Mouse (Mus musculus): Measurements from ENCODE around the gene B4galnt4.

Gene B4galnt4

DNA sequence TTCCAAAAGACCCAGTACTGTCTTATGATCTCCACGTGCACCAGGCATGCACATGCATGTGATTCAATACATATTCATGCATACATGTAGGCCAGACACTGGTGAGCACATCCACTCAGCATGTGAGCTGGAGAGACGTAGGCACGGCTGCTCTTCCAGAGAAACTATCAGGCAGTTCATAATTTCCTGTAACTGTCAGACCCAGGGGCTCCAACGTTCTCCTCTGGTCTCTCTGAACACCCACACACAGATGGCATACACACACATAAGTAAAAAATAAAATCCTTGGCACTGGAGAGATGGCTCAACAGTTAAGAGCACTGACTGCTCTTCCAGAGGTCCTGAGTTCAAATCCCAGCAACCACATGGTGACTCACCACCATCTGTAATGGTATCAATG lies 12.9 kb downstream of the B4galnt4 start:
- no peak for DNase-seq

DNA sequence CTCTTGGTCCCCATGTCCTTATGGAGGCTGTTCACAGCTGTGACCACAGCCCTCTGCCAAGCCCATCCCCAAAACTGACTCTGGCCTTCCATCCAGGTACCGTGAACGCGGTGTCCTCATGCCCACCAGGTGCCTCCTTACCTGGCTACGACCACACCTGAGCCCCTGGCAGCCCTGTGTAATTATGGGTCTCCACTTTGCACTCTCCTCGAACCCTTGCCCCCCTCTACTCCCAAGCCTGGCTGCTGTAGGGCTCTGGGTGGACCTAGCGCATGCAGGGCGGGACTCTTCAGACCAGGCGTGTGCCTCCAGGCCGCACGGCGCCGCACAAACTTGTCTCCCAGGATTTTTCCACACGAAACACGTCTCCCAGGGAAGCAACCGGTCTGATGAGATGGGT lies 16.9 kb downstream of the B4galnt4 start, which contains the start of gene Pkp3:
Gene Pkp3 (plus strand): TSS at position 378 of the 400 bp plus-strand sequence.
- no peak for DNase-seq

- DNase-seq: no peak
Measured at GRCm38 (mm10) chr7:141078876-141079275, 18.0 kb downstream of the B4galnt4 start.

GRCm38 (mm10) chr7:141079481-141080449 lies 18.9 kb downstream of the B4galnt4 start:
- DNase-seq: no peak

- DNase-seq: peak in 1 of 2 experiments; percentile 55
Measured at GRCm38 (mm10) chr7:141087894-141088293, 27.0 kb downstream of the B4galnt4 start.

- peak in 1 of 2 experiments; percentile 39 for DNase-seq
Measured at GRCm38 (mm10) chr7:141088473-141088872, 27.6 kb downstream of the B4galnt4 start.

GRCm38 (mm10) chr7:141090228-141090627 lies 29.3 kb downstream of the B4galnt4 start:
- no peak for DNase-seq

DNA sequence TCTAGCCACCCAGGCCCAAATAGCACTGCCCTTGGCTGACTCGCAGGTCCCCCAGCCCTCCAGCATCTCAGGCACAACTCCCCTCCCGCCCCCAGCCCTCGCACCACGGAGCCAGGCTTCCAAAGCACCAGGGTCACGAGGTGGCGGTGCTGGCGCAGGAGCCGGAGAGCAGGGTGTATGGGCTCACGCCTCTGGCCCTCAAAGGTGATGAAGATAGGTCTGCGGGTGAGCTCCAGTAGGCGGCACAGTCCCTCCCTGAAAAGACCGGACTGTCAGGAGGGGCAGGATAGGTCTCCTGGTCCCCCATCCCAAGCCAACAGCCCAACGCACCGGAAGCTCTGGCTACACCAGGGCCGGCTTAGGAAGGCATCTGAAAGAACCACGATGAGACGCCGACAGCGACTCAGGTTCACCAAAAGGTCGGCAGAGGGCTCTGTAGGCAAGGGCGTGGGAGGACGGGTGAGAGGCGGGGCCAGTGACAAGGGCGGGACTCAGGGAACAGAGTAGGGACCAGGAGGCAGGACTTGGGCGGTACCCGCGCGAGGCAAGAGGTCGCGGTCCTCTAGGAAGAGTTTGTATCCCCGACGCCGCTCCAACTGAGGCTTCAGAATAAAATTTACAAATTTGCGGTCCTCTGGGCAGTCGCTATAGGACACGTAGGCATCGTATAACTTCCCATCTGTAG lies 31.3 kb downstream of the B4galnt4 start:
- DNase-seq: peak; percentile 79 to 82

- no peak for DNase-seq
Measured at GRCm38 (mm10) chr7:141093950-141094349, 33.0 kb downstream of the B4galnt4 start.

DNA sequence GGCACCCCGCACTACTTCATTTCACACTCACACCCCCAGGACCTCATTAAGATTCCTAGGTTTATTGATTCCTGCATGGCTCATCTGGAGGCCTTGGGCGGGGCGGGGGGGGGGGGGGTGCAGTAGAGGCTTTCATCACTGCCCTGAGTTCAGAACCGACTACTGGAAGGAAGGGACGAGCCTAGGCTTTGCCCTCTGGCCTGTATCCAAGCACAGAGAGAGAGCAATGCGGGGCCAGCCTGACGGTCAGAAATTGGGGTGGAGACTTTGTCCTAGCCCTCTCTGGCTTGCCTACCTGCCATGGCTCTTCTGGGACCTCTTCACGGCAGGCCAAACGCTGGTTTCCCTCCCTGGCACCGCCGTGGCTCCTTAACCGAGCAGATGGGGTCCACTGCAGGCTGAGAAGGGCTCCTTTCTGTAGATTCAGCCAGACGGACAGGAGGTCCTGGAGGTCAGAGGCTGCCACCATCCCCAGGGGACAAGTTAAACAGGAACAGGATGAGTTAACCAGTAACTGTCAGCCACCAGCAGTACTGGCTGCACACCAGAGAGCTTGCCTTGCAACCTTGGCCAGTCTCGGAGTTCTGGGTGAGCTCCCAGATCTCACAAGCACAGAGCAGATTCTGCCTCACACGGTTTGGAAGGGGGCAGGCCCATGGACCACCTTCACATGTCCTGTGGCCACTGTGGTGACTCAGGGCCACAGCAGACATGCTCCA lies 33.7 kb downstream of the B4galnt4 start:
- no peak for DNase-seq

DNA sequence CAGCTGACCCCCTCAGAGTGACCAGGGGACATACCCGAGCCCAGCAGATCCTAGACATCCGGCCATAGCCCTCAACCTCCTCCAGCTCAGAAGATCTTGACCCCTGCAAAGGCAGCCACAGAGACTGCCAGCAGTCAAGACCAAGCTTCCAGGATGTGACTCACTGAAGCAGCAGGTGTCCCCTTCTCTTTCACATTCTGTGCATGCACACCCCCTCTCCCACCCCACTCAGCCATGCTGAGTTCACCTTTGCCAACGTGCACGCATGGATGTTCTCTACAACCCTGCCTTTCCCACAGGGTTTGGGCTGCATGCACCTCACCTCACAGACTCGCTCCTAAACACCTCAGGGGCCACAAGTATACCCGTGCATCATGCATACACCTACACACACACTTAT lies 35.1 kb downstream of the B4galnt4 start:
- DNase-seq: no peak

GRCm38 (mm10) chr7:141096649-141097056 lies 35.7 kb downstream of the B4galnt4 start:
- peak; percentile 88 to 89 for DNase-seq

- no peak for DNase-seq
Measured at GRCm38 (mm10) chr7:141097177-141097576, 36.3 kb downstream of the B4galnt4 start.

GRCm38 (mm10) chr7:141099911-141100691 lies 39.2 kb downstream of the B4galnt4 start, which contains the start of gene Sigirr:
Gene Sigirr (minus strand): TSS chr7:141100572.
- peak; percentile 53 to 69 for DNase-seq

DNA sequence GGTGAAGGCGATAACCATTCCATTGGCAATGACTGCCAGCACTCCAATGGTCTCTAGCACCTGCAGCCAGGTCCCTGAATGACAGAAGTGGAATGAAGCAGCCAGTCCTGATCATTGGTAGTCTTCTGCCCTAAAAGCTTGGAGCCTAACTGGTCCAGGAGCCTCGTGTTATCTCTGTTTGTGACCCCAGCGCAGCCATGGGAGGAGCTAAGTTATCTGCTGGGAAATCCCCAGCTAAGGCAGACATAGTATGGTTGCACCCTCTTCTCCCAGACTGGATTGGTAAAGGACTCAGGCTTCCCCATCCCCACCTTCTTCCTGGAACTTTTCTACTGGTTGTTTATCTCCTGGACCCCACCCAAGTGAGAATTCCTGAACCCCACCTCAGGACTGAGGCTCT lies 42.3 kb downstream of the B4galnt4 start:
- DNase-seq: no peak

DNA sequence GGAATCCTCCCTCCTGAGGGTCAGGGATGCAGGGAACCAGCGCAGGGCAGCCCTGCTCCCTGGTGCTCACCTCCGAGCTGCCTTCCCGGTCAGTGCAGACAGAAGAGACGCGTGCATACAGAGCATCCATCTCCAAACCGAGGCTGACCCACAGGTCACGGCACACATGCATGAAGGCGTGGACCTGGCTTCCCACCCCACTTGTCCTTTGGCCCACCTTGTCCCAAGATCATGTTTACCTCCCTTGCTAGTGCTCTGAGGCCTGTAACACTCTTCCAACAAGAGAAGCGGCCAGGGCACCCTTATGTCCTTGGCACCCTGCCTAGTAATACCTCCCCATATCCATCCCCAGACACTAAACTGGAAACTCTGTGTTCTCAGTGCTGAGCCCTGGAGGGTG lies 55.0 kb downstream of the B4galnt4 start:
- DNase-seq: no peak

DNA sequence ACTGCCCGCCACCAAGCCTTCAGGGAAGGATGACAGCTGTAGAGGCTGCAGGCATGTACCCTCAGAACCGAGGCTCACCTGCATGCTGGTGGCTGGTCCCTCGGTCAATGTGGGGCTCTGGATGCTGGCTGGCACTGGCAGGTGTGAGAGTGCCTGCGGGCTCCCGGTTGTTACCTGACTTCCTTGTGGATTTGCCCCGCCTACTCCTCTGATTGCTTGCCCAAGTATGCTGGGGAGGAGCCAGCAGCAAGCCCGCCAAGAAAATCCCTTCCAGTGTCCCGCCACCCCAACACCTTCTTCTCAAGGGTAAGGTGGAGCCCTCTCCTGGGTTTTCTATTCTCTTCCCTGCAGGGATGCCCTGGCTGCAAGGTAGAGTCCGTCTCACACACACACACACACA lies 56.7 kb downstream of the B4galnt4 start, which contains the start of gene Ano9:
Gene Ano9 (minus strand): TSS at position 171 of the 400 bp plus-strand sequence.
- DNase-seq: no peak

- DNase-seq: no peak
Measured at GRCm38 (mm10) chr7:141119487-141119886, 58.6 kb downstream of the B4galnt4 start.

GRCm38 (mm10) chr7:141120605-141121004 lies 59.7 kb downstream of the B4galnt4 start:
- no peak for DNase-seq

DNA sequence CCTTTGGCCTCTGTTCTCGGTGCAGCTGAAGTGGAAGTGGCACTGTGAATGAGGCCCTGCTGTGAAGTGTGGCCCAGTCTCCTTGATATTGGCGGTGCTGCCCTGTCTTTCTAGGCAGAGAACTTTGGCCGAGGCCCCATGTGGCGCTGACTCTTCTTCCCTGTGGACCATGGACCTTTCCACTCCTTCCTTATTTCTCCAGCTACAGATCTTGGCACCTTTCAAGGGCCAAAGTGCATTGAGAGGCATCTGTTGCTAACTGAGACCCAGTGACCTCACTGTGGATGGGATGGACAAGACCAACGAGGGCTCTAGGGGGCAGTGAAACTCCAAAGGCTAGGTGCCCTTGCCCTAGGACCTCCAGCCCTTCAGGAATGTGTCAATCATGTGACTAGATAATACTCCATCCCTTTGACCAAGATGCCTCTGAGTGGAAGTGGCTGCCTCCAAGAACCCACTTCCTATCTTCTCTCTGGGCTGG lies 60.2 kb downstream of the B4galnt4 start:
- no peak for DNase-seq
